Mouse (Mus musculus): ENCODE measurements at regions not wholly inside any gene's neighbourhood (a gene's known extent, or its start where the extent isn't known, plus 50 kb on each side); places are given as distances from the start of the nearest gene placed in this dataset.

- DNase-seq = no peak
Measured at GRCm38 (mm10) chr6:135629236-135629635, 266.9 kb downstream of the Emp1 start.

GRCm38 (mm10) chr6:135632671-135633070, 270.3 kb downstream of the Emp1 start:
- DNase-seq = no peak

GRCm38 (mm10) chr6:135636648-135637047, 274.3 kb downstream of the Emp1 start:
- DNase-seq = no peak

- no peak for DNase-seq
Measured at GRCm38 (mm10) chr6:135642711-135643110, 280.4 kb downstream of the Emp1 start.

- DNase-seq = no peak
Measured at GRCm38 (mm10) chr6:135646177-135646576, 283.8 kb downstream of the Emp1 start.

- no peak for DNase-seq
Measured at GRCm38 (mm10) chr6:135653002-135653401, 290.7 kb downstream of the Emp1 start.

GRCm38 (mm10) chr6:135662386-135662785, 300.0 kb downstream of the Emp1 start:
- DNase-seq = no peak

- DNase-seq = no peak
Measured at GRCm38 (mm10) chr6:135662801-135663537, 300.6 kb downstream of the Emp1 start.
